Mouse (Mus musculus): ENCODE measurements around the gene Sf3a1.

The Sf3a1 gene

DNA sequence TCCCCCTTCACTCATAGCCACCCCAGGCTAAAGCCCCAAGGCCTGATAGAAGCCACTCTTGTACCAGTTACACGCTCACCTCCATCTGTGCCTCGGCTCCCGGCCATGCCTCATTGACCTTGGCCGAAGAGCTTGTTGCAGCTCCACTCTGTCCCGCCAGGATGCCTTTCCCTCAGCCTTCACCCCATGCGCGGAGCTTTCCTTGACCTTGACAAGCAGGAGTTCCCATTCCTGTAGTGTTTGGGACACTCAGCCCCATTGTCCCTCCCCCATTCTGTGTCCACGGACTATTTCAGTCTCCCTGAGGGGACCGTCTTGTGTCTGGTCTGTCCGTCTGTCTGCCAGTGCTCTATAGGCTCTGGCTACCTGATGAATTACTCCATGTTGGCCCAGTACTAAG, 53.0 kb downstream of the Sf3a1 start:
- CTCF ChIA-PET, result no interaction called here

DNA sequence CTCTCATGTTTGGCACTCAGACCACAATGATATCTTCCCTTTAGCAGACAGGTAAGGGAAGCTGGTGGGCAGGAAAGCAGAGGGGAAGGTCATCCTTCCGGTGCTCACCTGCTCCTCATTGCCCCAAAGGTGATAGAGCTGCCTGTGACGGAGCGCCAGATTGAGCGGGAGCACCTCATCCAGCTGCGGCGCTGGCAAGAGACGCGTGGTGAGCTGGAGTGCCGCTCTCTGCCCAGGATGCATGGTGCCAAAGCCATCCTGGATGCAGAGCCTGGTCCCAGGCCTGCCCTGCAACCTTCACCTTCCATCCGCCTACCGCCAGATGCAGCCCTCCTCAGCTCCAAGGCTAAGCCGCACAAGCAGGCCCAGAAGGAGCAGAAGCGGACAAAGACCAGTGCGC, 54.4 kb downstream of the Sf3a1 start:
- CTCF ChIA-PET, result interaction anchor here (0.6 kb wide), 1 partner anchor 46 kb away, joined by 5 read pairs; no protein-coding TSS in a partner anchor

DNA sequence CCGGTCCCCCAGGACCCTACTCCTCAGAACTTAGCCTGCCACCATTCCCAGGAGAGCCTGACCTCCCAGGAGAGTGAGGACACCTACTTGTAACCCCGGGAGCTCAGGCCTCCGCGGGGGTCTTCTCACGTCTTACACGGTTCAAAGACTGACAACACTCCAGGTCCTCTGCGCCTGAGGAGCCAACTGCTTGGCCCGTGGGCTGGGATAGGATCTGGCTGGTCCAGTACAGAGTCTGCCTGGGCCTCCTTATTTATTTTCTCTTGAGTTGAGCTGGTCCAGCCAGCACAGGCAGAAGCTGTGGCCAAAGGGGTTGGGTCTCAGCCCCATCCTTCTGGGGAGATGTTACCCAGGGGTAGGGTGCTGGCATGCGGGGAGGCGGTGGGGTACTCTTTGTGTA, 54.9 kb downstream of the Sf3a1 start:
- CTCF ChIA-PET, result no interaction called here

DNA sequence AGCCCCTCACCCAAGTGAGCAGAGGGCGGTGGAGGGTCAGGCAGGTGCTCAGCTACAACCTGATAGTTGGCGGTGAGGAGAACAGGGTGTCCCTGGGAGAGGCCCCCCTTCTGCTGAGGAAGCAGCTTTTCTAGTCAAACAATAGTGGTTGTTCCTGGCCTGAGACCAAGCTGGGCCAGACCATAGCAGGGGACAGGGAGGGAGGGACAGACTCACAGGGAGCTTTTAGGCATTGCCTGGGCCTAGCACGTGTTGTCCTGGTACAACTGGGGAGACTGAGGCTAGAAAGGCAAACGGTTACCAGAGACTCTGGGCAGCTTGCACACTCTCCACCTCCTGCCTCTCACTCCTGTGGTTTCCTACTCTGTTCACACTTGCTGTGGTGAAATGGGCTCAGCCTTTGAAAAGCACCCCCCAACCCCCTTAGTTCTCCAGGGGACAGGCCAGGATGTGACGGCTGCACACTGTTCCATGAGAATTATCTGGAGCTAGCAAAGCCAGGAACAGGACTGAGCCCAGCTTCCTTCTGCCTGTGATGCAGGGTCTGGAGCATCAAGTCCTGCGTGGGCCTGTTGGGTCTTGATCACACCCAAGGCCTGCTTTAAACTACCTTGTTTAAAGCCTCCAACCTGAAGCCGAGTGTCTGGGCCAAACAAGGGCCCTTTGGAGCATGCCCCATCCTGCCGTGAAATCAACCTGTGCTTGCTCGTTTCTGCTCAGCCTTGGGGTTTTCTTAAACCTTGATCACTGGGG, 56.3 kb downstream of the Sf3a1 start:
- CTCF ChIA-PET, result interaction anchor here (0.6 to 0.9 kb wide), 2 partner anchors 20 to 47 kb away, joined by 3 to 12 read pairs; no protein-coding TSS in a partner anchor

DNA sequence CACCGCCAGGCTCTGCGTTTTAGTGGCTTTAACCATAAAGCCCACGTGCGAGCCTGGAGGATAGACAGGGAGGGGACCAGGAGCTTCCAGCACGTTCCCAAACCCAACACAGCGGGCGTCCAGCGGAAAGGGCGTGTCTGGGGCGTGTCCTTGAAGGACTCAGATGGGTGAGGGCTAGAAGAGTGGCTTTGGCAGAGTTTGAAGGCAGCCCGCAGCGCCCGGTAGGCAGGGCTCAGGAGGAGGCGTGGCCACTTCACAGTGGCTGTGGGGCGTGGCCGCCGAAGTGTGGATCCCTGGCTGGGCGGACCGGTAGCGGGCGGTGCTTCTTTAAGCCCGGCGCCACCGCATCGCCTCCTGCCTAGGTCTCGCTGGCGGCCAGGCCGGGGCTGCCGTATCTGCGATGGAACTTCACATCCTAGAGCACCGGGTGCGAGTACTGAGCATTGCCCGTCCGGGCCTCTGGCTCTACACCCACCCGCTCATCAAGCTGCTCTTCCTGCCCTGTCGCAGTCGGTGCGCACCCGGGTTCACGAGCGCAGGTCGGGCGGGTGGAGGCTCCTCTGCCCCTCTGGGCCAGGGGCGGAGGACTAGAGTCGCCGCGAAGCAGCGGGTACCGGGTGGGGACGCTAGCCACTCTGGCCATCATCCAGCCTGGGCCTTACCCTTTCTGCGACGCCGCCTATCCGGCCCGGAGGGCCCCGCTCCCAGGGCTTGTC, 57.9 kb downstream of the Sf3a1 start, which contains the start of gene Castor1:
TSS of gene Castor1 (plus strand) at position 312 of the 716 bp plus-strand sequence.
- CTCF ChIA-PET, result interaction anchor here (0.8 to 2.0 kb wide), 4 partner anchors 41 to 204 kb away, joined by 4 to 11 read pairs (median 7); partner anchors contain the start of gene Rnf215

DNA sequence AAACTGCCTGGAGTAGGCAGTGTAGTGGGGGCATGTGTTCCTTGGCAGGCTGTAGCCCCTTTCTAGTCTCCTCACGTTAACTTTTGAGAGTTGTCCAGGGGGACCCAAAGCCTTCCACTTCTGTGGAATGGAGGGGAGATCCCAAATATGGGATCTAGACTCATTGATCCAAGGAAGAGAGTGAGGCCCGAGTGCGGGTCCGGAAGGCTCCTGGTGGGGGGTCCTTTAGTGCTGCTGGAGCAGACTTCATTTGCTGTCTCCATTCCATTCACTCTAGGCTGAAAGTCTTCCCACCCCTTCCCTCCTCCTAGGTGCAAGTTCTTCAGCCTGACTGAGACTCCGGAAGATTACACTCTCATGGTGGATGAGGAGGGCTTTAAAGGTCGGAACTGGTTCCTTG, 58.5 kb downstream of the Sf3a1 start:
- CTCF ChIA-PET, result interaction anchor here (0.6 to 2.0 kb wide), 7 partner anchors 26 to 203 kb away, joined by 3 to 11 read pairs (median 4); partner anchors contain the start of gene Rnf215

DNA sequence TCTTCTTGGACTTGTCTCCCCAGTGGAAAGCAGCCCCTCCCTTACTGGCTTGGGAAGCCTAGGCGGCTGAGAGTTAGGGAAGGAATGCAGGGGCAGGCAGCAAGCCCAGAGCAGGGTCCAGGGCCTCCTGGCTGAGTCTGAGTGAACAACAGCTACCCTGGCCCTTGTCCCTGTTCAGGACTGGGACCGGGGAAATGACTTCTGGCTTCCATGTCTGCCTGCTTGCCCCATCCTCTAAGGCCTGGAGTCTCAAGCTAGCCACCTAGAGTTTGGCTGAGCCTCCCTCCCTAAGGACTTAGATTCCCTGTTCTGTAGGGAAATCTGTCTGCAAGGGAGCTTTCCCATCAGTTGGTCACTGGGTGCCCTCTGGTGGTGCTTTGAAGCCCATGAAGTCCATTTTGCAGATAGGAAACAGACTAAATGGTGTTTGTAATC, 59.2 kb downstream of the Sf3a1 start:
- CTCF ChIA-PET, result interaction anchor here (0.5 to 2.0 kb wide), 12 partner anchors 21 to 203 kb away, joined by 3 to 11 read pairs (median 3); partner anchors contain the start of gene Rnf215

DNA sequence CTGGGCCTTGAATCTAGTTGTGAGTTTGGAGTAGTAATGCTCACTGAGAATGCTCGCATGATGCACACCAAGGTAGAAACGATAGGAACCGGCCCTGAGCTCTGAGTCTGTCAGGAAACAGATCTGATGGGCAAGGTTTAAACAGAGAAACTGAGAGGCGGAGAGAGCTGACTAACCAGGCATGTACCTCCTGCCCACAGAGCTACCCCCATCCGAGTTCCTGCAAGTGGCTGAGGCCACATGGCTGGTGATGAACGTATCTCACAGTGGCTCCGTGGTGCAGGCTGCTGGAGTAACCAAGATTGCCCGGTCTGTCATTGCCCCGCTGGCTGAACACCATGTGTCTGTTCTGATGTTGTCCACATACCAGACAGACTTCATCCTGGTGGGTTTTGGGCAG, 59.8 kb downstream of the Sf3a1 start:
- CTCF ChIA-PET, result interaction anchor here (0.5 to 2.0 kb wide), 10 partner anchors 20 to 202 kb away, joined by 3 to 11 read pairs (median 3); partner anchors contain the start of gene Rnf215

DNA sequence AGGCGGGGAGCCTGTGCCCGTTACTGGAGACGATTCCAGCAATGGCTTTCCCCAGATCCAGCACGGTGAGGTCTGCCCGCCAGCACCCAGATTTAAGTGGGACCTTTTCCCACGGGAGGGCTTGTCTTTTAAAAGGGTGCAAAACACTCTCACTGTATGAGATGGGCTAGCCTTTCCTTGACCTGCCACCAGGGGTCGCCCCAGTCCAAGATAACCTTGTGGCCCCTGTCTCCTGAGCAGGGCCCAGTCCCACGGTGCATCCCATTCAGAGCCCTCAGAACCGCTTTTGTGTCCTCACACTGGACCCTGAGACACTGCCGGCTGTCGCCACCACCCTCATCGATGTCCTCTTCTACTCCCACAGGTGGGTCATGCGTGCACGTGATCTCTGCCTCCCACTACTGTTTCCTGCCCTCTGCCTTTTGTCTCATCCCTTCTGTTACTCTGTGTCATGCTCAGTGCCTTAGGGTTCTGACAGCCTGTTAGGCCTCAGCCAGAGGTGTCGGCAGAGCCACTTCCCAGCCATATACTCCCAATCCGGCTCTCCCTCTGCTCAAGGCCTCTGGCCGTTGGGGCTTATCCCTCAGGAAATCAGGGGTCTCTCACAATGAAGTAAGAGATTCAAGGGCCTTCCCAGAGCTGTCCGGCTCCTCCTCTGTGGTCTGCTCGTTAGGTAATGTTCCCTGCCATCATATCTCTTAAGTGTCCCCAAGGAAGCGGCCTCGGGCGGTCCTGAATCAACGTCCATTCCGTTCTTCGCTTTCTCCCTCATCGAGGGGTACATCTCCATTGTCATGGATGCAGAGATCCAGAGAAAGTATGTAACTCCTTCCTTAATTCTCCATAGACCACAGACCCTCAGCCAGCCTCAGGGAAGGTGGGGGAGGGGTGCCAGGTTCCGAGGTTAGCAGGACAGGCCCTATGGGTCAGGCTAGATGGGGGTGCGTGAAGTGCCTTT, 60.6 kb downstream of the Sf3a1 start:
- CTCF ChIA-PET, result interaction anchor here (0.6 to 2.0 kb wide), 4 partner anchors 39 to 201 kb away, joined by 3 to 11 read pairs (median 7); partner anchors contain the start of gene Rnf215

DNA sequence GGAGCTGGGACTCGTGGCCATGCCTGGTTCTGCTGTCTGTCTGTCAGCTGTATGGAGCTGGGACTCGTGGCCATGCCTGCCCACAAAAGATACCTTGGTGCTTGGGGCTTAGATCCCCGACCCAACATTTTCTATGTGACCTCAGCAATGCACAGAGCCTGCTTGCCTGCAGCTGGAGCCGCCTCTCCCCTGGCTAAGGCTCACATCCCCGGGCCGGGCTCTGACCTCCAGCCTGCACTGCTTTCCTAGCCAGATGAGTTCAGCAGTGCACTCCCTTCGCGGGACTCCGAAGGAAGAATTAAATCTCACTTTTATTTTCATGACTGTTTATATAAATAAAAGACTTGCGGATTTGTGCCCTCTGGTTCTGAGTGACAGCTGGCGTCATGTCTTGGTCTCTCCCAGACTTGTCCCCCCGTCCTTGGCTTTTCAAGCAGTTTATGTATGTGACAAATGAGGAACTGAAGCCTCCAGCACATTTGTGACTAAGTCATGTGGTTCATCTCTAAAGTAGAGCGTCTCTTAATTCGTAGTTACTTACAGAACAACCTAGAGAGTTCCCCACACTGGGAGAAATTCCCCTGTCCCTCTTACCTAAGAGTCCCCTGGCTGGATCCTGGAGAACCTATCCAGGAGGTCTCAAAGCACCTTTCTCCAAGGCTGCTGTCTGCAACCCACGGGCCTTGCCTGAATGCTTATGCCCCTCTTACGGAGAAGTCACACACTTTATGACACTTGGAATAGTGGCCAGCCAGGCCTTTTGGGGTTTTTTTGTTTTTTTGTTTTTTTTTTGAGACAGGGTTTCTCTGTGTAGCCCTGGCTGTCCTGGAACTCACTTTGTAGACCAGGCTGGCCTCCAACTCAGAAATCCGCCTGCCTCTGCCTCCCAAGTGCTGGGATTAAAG, 62.1 kb downstream of the Sf3a1 start:
- CTCF ChIA-PET, result no interaction called here

DNA sequence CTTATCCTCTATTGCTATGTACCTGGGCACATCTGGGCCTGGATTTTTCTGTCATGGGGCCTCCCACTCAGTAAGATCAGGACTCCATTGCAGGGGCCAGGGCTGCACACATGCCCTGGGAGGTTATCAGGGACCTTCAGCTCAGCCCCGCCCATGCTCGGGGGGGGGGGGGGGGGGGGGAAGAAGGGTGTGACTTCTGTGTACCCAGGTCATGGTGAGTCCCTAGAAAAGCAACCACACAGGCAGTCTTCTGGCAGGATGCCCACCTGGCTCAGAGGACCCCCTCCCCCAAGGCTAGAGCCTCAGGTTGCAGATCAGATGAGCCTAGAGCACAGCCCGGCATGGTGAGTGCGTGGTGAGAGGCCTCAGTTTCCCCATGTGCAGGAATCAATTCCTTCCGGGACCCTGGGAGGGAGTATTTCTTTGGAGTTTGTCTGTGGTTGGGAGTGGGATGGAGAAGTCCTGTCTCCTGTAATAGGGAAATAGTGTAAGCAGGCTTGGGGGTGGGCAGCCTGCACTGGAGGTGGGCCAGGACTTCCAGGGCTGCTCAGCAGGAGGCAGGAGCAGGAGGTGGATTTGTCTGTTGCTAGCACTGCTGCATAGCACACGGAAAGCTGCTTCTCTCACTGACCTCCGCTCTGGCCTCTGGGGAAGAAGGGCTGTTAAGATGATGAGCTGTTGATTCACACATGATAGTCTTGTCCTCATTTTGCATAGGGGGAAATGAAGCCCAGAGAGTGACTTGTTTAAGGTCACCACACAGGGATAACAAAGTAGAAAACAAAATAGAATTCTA, 63.4 kb downstream of the Sf3a1 start:
- CTCF ChIA-PET, result interaction anchor here (0.6 to 0.7 kb wide), 2 partner anchors 176 to 774 kb away, joined by 4 to 5 read pairs; no protein-coding TSS in a partner anchor

DNA sequence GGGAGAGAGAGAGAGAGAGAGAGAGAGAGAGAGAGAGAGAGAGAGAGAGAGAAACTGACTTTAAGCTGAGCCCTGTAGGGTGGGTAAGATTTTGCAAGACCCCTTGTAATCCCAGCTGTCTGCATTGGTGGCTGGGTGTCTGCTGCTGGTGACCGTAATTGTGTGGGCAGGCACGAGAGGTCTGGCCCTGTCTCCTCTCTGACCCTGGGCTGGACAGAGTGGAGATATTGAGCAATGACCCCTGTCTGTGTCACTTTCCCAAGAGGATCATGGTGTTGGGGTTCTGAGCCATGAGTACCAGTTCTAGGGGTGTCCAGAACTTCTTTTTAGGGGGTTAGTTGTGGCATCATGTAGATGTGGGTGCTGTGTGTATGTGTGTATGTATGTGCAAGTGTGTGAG, 64.1 kb downstream of the Sf3a1 start:
- CTCF ChIA-PET, result no interaction called here

DNA sequence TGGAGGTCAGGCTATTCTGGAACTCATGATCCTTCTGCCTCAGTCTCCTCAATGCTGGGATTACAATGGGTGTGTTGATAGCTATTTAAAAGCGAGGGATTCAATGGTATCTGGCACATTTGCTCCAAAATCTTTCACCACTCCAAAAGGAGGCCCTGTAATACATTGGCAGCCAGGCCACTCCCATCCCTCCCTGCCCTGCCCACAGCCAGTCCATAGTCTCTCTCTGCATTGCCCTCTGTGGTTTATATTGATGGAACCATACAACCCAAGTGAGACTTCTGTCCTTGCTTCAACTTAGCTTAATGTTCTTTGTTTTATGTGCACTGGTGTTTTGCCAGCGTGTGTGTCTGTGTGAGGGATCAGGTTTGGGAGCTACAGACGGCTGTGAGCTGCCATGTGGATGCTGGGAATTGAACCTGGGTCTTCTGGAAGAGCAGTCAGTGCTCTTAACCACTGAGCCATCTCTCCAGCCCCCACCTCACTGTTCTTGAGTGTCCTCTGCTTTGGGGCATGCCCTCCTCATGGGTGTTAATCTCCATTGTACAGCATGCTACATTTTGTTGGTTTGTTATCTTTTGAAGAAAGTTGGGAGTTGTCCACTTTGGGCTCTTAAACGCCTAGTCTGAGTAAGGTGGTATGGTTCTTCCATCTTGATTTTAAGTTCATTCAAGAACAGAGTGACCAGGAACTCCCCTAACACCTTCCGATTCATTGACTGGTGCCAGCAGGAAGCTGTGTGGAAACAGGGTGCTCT, 66.6 kb downstream of the Sf3a1 start:
- CTCF ChIA-PET, result no interaction called here

DNA sequence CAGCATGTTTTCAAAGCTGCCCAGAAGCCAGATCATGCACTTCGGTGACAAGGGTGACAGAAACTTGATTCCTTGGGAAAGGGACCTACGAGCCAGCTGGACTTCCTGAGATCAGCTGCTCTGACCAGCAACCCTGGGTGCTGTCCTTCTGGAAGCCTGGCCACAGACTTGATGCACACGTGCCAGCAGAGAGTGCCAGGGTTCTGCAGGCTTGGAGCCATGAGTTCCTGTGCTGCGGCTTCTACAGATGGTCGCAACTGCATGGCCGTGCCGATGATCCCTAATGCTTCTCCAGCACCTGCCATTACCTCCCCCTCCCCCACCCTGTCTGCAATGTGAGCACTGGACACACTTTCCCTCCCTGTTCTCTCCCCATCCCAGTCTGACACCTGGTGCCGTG, 68.3 kb downstream of the Sf3a1 start:
- CTCF ChIA-PET, result no interaction called here

DNA sequence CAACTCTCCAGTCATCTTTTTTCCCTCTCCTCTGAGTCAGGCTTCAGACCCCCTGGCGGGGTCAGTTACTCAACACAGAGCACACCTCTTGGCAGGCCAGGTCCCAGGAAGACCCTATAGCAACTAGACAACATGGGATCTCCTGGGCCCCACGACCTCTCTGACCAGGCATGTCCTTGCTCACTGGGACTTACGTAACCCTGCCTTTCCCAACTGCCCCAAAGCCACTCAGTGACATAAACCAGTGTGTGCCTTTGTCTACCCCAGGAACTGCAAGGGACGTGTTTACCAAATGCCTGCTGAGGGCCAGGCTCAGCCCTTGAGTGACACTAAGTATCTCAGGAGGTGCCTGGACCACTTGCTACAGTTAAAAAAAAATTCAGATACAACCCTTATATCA, 69.7 kb downstream of the Sf3a1 start:
- CTCF ChIA-PET, result no interaction called here

DNA sequence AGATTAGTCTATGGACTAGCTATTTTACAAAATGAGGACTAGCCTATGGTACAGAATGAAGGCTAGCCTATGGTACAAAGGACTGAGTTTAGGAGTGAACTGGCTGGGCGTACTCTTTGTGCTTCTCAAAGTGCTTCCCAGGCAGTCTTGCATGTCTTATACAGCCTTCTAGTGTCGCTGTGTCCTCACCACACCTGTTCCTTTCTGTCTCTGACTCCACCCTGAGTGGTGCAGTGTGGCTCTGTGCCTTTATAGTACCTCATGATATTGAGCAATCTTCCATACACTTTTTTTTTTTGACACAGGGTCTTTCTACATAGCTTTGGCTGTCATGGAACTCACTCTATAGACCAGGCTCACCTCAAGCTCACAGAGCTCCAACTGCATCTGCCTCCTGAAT, 71.3 kb downstream of the Sf3a1 start:
- CTCF ChIA-PET, result no interaction called here
